Mouse (Mus musculus) ovary, adult 18-20 months (tissue): ENCODE results near the gene M1ap.
A peak's percentile ranks its signal among the peaks of the same experiment; 100 is the strongest.

Experiments
- DNase-seq: peaks from one replicate; pipeline ENCODE4 v3.0.0; 2022; ENCODE audit warnings: low spot score, mixed read lengths

M1ap gene

DNA sequence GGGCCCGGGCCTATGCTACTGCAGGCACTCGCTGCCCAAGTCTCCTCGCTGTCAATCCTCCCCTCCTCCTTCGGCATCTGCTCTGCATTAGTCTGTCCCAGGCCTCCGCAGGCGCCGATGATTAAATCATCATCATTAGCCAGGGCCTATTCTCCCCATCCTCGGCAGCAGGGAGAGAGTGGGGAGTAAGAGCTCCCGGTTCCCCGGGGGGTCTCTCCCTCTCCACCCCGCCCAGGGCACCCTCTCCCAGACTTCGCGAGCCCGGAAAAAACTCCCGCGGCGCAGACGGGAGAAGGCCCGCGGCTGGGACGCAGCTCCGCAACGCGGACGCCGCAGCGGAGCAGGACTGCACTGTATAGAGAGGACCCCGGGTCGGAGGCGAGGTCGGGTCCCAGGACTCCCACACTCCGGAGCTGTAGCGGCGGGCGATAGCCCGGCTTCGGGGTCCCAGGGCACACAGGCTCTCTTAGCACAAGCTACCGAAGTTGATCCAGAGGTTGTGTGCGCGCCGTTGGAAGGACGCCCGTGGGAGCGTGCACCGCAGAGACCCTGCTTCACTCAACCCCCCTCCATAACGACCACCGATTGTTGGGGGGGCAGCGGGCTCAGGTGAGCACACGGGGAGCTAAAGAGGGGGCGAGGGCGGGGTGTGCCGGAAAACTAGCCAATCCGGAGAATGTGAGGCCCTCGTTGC is 131.1 kb downstream of the M1ap start, which contains the start of gene Pcgf1:
Gene Pcgf1, plus strand, starts transcription at position 240 of the 694 bp plus-strand sequence.
- no peak for DNase-seq

DNA sequence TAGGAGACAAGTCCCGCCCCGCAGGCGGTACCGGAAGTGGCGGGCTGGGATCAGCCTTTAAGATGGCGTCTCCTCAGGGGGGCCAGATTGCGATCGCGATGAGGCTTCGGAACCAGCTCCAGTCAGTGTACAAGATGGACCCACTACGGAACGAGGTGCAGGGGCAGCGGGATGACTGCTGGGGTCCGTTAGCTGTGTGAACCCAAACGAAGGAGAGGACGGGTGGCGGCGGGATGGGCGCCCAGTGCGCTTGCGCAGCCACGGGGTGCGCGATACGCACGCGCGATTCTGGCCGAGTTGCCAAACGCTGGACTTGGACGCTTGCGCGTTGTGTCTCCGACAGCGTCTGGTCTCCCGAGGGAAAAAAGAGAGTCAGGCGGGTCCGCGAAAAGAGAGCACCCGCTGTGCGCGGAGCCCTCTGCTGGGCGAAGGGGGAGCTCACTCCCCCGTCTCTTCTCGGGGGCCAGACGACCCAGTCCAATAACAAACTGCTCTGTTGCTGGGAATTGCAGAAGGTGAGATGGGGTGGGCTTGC is 131.7 kb downstream of the M1ap start:
- peak; percentile 94 for DNase-seq
